Mouse (Mus musculus): ENCODE data around the gene Gm20683. TPM values are rescaled to one million over a fixed set of nuclear protein-coding genes. Genes with fewer than 3 reads are reported as not detected.
A peak's percentile ranks its signal among the peaks of the same experiment; 100 is the strongest.

The Gm20683 gene
- polyA plus RNA-seq, 1 experiment = not detected

DNA sequence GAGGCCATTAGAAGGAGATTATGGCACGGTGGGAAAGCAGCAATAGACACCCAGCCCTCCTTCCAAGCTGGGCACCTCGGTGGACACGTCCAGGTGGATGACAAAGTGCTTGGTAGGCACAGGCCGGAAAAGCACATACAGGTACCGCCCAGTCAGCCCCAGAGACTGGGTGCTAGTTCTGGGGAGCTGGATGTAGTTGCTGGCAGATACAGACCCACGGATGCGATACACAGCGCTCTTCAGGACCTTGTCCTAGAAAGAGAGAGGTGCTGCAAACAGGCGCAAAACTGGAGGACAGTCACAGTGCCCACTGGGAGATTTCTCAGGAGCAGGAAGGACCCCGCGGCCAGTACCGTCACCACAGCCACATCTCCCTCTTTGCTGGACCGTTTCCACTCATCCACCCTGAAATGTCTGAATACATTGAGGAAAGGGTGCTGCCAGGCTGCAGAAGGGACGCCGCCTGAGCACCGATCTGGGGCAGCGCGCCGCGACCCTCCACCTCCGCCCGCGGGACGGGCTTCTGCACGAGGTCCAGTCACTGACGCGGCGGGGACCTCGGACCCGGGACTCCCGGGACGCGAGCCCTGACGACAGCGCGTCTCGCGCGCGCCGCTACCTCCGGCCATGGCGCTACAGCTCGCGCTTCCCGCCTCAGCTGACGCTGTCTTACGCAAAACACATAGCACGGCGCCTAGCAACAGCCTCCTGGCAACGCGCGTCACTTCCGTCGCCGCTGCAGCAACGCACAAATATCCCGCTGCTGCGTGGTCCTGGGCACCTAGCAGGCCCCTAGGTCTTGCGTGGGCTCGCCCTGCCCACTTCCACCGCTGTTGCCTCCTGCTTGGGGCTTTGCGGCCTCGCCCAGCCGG, 19.5 kb upstream of the Gm20683 start, which contains the start of gene Wdr90:
TSS of gene Wdr90 (minus strand) at position 670 of the 872 bp plus-strand sequence.
- Histone ChIP-seq H3K4me1 (ENCODE audit: control insufficient read depth, insufficient read depth, low read length) (peaks cover 11% of the 10 kb centered on the region), H3K4me3 (ENCODE audit: insufficient read depth, low read depth, low read length) (peak within 1 kb of the TSS; percentile 66), H3K27ac (ENCODE audit: insufficient read depth, low read depth, low read length) (peak within 1 kb of the TSS; percentile 90)
- TF ChIP-seq CTCF (IDR thresholded peaks at IDR 0.05; ENCODE audit: insufficient read depth, low read depth, low read length) = no peak
- peak; percentile 86 for TF ChIP-seq POLR2A (IDR thresholded peaks at IDR 0.05; ENCODE audit: insufficient read depth, low read depth, low read length)
- 2% methylated on average over 63 of the region's 65 CpGs for WGBS

- Histone ChIP-seq H3K4me3 (ENCODE audit: insufficient read depth, low read depth, low read length) (no peak overlapping the region), H3K27ac (ENCODE audit: insufficient read depth, low read depth, low read length) (no peak overlapping the region), H3K4me1 (ENCODE audit: control insufficient read depth, insufficient read depth, low read length) (peaks cover 11% of the 10 kb centered on the region)
- no peak for TF ChIP-seq CTCF (IDR thresholded peaks at IDR 0.05; ENCODE audit: insufficient read depth, low read depth, low read length)
- TF ChIP-seq POLR2A (IDR thresholded peaks at IDR 0.05; ENCODE audit: insufficient read depth, low read depth, low read length) = no peak
- WGBS = 91% methylated on average over 6 of the region's 6 CpGs
Measured at GRCm38 (mm10) chr17:25860229-25860628, 18.7 kb upstream of the Gm20683 start.

DNA sequence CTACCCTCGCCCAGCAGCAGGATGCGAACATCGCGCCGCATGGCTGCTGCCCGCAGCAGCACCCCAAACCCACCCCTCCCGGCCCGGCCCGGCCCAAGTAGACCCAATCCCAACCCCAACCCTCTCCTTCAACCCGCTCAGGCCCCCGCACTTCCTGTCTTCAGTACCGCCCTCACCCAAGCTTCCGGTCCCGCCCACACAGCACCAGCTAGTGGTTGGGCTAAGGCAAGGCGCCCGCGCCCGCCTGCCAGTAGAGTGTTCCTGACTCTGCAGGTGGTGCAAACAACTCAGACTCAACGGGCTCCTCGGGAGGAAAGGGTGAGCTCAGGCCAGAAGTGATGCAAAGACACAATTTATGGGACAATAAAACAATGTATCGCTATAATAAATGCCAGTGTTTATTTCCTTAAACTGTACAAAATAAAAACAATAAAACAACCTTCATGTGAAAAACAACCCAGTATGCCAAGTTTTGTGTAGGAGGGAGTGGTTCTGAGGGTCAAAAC, 2.9 kb upstream of the Gm20683 start, which contains the start of gene Rhot2:
TSS of gene Rhot2 (minus strand) at position 456 of the 506 bp plus-strand sequence.
- peaks cover 17% of the 10 kb centered on the region for H3K4me1 ChIP-seq (ENCODE audit: control insufficient read depth, insufficient read depth, low read length)
- under 1% methylated on average over 21 of the region's 21 CpGs for WGBS
- peak; percentile 76; the same call in 1 of the 2 replicates for TF ChIP-seq POLR2A (IDR thresholded peaks at IDR 0.05; ENCODE audit: insufficient read depth, low read depth, low read length)
- peak; percentile 13; the same call in 1 of the 2 replicates for TF ChIP-seq CTCF (IDR thresholded peaks at IDR 0.05; ENCODE audit: insufficient read depth, low read depth, low read length)
- H3K4me3 ChIP-seq (ENCODE audit: insufficient read depth, low read depth, low read length) = peak within 1 kb of the TSS; percentile 80
- H3K27ac ChIP-seq (ENCODE audit: insufficient read depth, low read depth, low read length) = peak within 1 kb of the TSS; percentile 43

GRCm38 (mm10) chr17:25843636-25844395, 2.3 kb upstream of the Gm20683 start:
- under 1% methylated on average over 38 of the region's 38 CpGs for WGBS
- Histone ChIP-seq H3K27ac (ENCODE audit: insufficient read depth, low read depth, low read length) (peak overlapping the region; percentile 38; the same call in 1 of the 2 replicates), H3K4me3 (ENCODE audit: insufficient read depth, low read depth, low read length) (peak overlapping the region; percentile 80), H3K4me1 (ENCODE audit: control insufficient read depth, insufficient read depth, low read length) (peaks cover 20% of the 10 kb centered on the region)
- TF ChIP-seq CTCF (IDR thresholded peaks at IDR 0.05; ENCODE audit: insufficient read depth, low read depth, low read length) (no peak), POLR2A (IDR thresholded peaks at IDR 0.05; ENCODE audit: insufficient read depth, low read depth, low read length) (no peak)

- WGBS = 92% methylated on average over 4 of the region's 4 CpGs
- H3K27ac ChIP-seq (ENCODE audit: insufficient read depth, low read depth, low read length) = no peak overlapping the region
- 0 out of 2 replicates have a peak overlapping the region, but pooled peaks have one; percentile 1 for H3K4me3 ChIP-seq (ENCODE audit: insufficient read depth, low read depth, low read length)
- H3K4me1 ChIP-seq (ENCODE audit: control insufficient read depth, insufficient read depth, low read length) = peaks cover 22% of the 10 kb centered on the region
- TF ChIP-seq POLR2A (IDR thresholded peaks at IDR 0.05; ENCODE audit: insufficient read depth, low read depth, low read length) (no peak), CTCF (IDR thresholded peaks at IDR 0.05; ENCODE audit: insufficient read depth, low read depth, low read length) (no peak)
Measured at GRCm38 (mm10) chr17:25843122-25843521, 1.6 kb upstream of the Gm20683 start.

GRCm38 (mm10) chr17:25842509-25842908, 946 bp upstream of the Gm20683 start:
- WGBS = 59% methylated on average over 3 of the region's 3 CpGs
- TF ChIP-seq POLR2A (IDR thresholded peaks at IDR 0.05; ENCODE audit: insufficient read depth, low read depth, low read length) = no peak
- no peak for TF ChIP-seq CTCF (IDR thresholded peaks at IDR 0.05; ENCODE audit: insufficient read depth, low read depth, low read length)
- no peak overlapping the region for H3K4me3 ChIP-seq (ENCODE audit: insufficient read depth, low read depth, low read length)

DNA sequence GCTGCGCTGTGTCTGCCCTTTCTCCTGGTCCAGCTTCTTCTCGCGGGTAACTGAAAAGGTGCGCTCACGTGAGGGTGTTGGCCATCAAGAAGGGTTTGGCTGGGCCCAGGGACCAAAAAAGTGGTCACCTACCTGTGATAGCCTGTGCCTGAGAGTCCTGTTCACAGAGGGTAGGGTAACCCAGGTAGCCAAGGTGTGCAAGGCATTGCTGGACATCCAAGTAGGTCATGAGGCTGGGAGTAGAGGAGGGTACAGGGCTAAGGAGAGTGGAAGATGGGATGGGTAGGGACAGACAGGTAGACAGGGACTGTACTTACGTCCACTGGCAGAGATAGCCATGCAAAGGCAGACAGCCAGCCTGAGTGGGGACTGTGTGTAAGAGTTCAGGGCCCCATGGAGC, 1.0 kb downstream of the Gm20683 start:
- H3K4me3 ChIP-seq (ENCODE audit: insufficient read depth, low read depth, low read length) = no peak overlapping the region
- no peak for TF ChIP-seq CTCF (IDR thresholded peaks at IDR 0.05; ENCODE audit: insufficient read depth, low read depth, low read length)
- TF ChIP-seq POLR2A (IDR thresholded peaks at IDR 0.05; ENCODE audit: insufficient read depth, low read depth, low read length) = no peak
- H3K4me1 ChIP-seq (ENCODE audit: control insufficient read depth, insufficient read depth, low read length) = peaks cover 43% of the 10 kb centered on the region
- no peak overlapping the region for H3K27ac ChIP-seq (ENCODE audit: insufficient read depth, low read depth, low read length)
- 98% methylated on average over 6 of the region's 6 CpGs for WGBS

More at GRCm38 (mm10) chr17:25842509-25842908, 946 bp upstream of the Gm20683 start:
- no peak overlapping the region for H3K27ac ChIP-seq (ENCODE audit: insufficient read depth, low read depth, low read length)
- peaks cover 27% of the 10 kb centered on the region for H3K4me1 ChIP-seq (ENCODE audit: control insufficient read depth, insufficient read depth, low read length)

- Histone ChIP-seq H3K4me3 (ENCODE audit: insufficient read depth, low read depth, low read length) (no peak overlapping the region), H3K4me1 (ENCODE audit: control insufficient read depth, insufficient read depth, low read length) (peaks cover 45% of the 10 kb centered on the region), H3K27ac (ENCODE audit: insufficient read depth, low read depth, low read length) (no peak overlapping the region)
- WGBS = 80% methylated on average over 14 of the region's 14 CpGs
- TF ChIP-seq CTCF (IDR thresholded peaks at IDR 0.05; ENCODE audit: insufficient read depth, low read depth, low read length) = no peak
- TF ChIP-seq POLR2A (IDR thresholded peaks at IDR 0.05; ENCODE audit: insufficient read depth, low read depth, low read length) = no peak
Measured at GRCm38 (mm10) chr17:25839455-25840235, 1.9 kb downstream of the Gm20683 start.
